Mouse (Mus musculus) midbrain, embryonic 11.5 days (tissue): Measurements from ENCODE around the gene Arid1a. TPM values are rescaled to one million over a fixed set of nuclear protein-coding genes. Genes with fewer than 3 reads are reported as not detected.
A peak's percentile ranks its signal among the peaks of the same experiment; 100 is the strongest.

Experiments
- ATAC-seq: fragments of 200-750 bp; cut with Nextera tagmentation; 2 replicates; pipeline ENCODE4 v1.8.0; 2017; ENCODE audit warnings: moderate TSS enrichment, moderate library complexity; ENCODE audit not compliant: low FRiP score
- DNase-seq: peaks from one replicate; pipeline ENCODE4 v3.0.0; 2015; ENCODE audit warnings: low spot score; ENCODE audit errors: missing footprints
- H3K27ac ChIP-seq: fragments of 300-500 bp; sonication (generic); 2 replicates; pipeline ENCODE4 v1.5.1; 2014; ENCODE audit warnings: low read depth, low read length
- H3K27me3 ChIP-seq: fragments of 300-500 bp; sonication (generic); 2 replicates; pipeline ENCODE4 v1.6.1; 2014; ENCODE audit warnings: mild to moderate bottlenecking, low read length, moderate library complexity, mixed read lengths; ENCODE audit not compliant: control insufficient read depth, insufficient read depth
- H3K36me3 ChIP-seq: fragments of 300-500 bp; sonication (generic); 2 replicates; pipeline ENCODE4 v1.6.1; 2014; ENCODE audit warnings: mild to moderate bottlenecking, low read length, moderate library complexity, mixed read lengths; ENCODE audit not compliant: control insufficient read depth, insufficient read depth
- H3K4me1 ChIP-seq: fragments of 300-500 bp; sonication (generic); 2 replicates; pipeline ENCODE4 v1.6.1; 2014; ENCODE audit warnings: low read length; ENCODE audit not compliant: control insufficient read depth, insufficient read depth
- H3K4me2 ChIP-seq: fragments of 300-500 bp; sonication (generic); 2 replicates; pipeline ENCODE4 v1.6.1; 2014; ENCODE audit warnings: mild to moderate bottlenecking, moderate library complexity
- H3K4me3 ChIP-seq: fragments of 300-500 bp; sonication (generic); 2 replicates; pipeline ENCODE4 v1.5.1; 2014; ENCODE audit warnings: low read depth, low read length
- H3K9ac ChIP-seq: fragments of 300-500 bp; sonication (generic); 2 replicates; pipeline ENCODE4 v1.6.1; 2014; ENCODE audit warnings: low read length
- H3K9me3 ChIP-seq: fragments of 300-500 bp; sonication (generic); 2 replicates; pipeline ENCODE4 v1.6.1; 2016; ENCODE audit warnings: low read length; ENCODE audit not compliant: control insufficient read depth
- WGBS: fragments of 180-500 bp; shearing (Covaris S2); extraction: QIAGEN DNeasy Blood & Tissue Kit; methylation state at CpG from one replicate; pipeline ENCODE4 v1.1.7; 2014; 5-methylcytosine and 5-hydroxymethylcytosine counted together
- microRNA-seq: library from miRNA; unstranded; fragments of <30 nt; microRNA quantifications from one replicate; pipeline ENCODE4, GENCODE M21; 2017
- polyA plus RNA-seq: library from polyadenylated mRNA; unstranded; fragments of >200 nt; fragmentation: Nextera tagmentation; extraction: Ambion mirVana; gene quantifications from 2 replicates; pipeline ENCODE4 v1.2.1, GENCODE M21; 2014

Gene Arid1a
- polyA plus RNA-seq, 1 experiment from 2014 or later: 39.1 TPM

GRCm38 (mm10) chr4:133632483-133633327, 123.9 kb downstream of the Arid1a start:
- peak; percentile 71 for ATAC-seq
- peak overlapping the region; percentile 94 for H3K9ac ChIP-seq
- peak; percentile 95 for DNase-seq
- H3K27me3 ChIP-seq: no peaks in the 10 kb centered on the region
- WGBS: 1% methylated on average over 62 of the region's 69 CpGs
- no peaks in the 10 kb centered on the region for H3K36me3 ChIP-seq
- H3K4me2 ChIP-seq: peak overlapping the region; percentile 59
- no peak overlapping the region; the same call in 1 of the 2 replicates for H3K27ac ChIP-seq
- no peaks in the 10 kb centered on the region for H3K9me3 ChIP-seq
- H3K4me1 ChIP-seq: peaks cover 7% of the 10 kb centered on the region
- peak overlapping the region; percentile 94 for H3K4me3 ChIP-seq

- Histone ChIP-seq H3K36me3 (peaks cover 2% of the 10 kb centered on the region; the same call in 1 of the 2 replicates), H3K4me2 (peak overlapping the region; percentile 59), H3K4me1 (peaks cover 7% of the 10 kb centered on the region), H3K9ac (peak overlapping the region; percentile 94), H3K9me3 (no peaks in the 10 kb centered on the region), H3K4me3 (peak overlapping the region; percentile 94), H3K27ac (no peak overlapping the region), H3K27me3 (no peaks in the 10 kb centered on the region)
- WGBS: 48% methylated on average over 9 of the region's 9 CpGs
- ATAC-seq (no peak), DNase-seq (no peak)
These were observed 124.7 kb downstream of the Arid1a start for GRCm38 (mm10) chr4:133631769-133632411.

DNA sequence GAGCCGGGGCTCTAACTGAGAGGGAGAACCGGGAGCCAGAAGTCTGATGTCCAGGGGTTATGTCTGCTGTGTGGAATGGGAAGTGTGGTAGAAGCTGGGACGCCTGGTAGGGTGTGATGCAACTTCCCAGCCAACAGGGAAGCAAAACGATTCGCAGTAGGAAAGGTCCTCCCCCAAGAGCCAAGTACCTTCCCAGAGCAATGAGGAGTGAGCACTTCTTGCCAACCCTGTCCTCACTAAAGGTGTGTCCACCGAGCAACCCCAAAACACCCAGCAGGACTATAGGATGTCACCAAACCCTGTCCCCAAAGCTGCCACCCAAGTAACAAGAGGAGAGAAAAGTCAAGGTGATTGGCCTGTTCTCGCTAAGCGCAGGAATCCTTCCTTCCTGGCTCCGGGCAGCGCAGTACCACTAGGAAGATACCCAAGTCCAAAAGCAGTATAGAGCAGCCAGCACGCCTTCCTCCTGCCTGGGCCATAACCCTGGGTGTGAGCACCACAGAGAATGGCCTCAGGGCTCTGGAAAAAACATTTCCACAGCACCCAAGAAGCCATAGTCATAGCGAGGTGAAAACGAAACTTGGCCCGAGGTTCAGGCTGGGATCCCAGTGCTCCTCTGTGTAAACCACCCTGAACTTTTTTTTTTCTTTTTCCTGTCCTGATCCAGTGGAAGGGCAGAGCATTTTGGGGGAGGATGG, 125.3 kb downstream of the Arid1a start:
- Histone ChIP-seq H3K4me2 (no peak overlapping the region), H3K4me3 (no peak overlapping the region), H3K4me1 (peaks cover 7% of the 10 kb centered on the region), H3K9ac (no peak overlapping the region; the same call in 1 of the 2 replicates), H3K27me3 (no peaks in the 10 kb centered on the region), H3K9me3 (no peaks in the 10 kb centered on the region), H3K36me3 (peaks cover 3% of the 10 kb centered on the region; the same call in 1 of the 2 replicates), H3K27ac (no peak overlapping the region)
- peak; percentile 82 for DNase-seq
- WGBS: 84% methylated on average over 14 of the region's 14 CpGs
- no peak for ATAC-seq

- peaks cover 3% of the 10 kb centered on the region; the same call in 1 of the 2 replicates for H3K36me3 ChIP-seq
- peaks cover 7% of the 10 kb centered on the region for H3K4me1 ChIP-seq
- 91% methylated on average over 8 of the region's 8 CpGs for WGBS
- peak; percentile 69 for DNase-seq
- H3K9ac ChIP-seq: no peak overlapping the region
- no peaks in the 10 kb centered on the region for H3K27me3 ChIP-seq
- no peak overlapping the region for H3K4me3 ChIP-seq
- no peaks in the 10 kb centered on the region for H3K9me3 ChIP-seq
- no peak for ATAC-seq
- H3K27ac ChIP-seq: no peak overlapping the region
- H3K4me2 ChIP-seq: no peak overlapping the region
These were observed 126.1 kb downstream of the Arid1a start for GRCm38 (mm10) chr4:133630326-133630920.

DNA sequence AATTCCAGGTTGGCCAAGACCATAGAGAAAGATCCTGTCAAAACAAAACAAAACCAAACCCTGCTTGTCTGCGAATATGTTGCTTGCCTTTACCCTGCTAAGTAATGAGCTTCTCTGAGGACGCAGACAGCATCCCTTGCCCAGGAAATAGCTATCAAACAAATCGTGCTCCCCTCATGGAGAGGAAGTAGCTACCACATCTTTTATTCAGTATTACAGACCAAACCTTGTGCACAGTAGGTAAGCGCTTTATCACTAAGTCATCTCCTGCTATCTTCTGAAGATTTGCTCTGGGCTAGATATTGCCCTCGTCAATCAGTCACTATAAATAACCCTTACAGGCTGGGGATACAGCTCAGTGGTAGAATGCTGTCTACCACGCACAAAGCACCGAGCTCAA, 127.4 kb downstream of the Arid1a start:
- Histone ChIP-seq H3K4me1 (peaks cover 7% of the 10 kb centered on the region), H3K4me2 (no peak overlapping the region), H3K27ac (no peak overlapping the region), H3K9me3 (no peaks in the 10 kb centered on the region), H3K36me3 (peaks cover 6% of the 10 kb centered on the region; the same call in 1 of the 2 replicates), H3K4me3 (no peak overlapping the region), H3K9ac (no peak overlapping the region), H3K27me3 (no peaks in the 10 kb centered on the region)
- ATAC-seq (no peak), DNase-seq (no peak)
- 91% methylated on average over 7 of the region's 7 CpGs for WGBS

Small RNA genes lying within 50 kb of the gene (microRNA-seq; reads per million reads assigned to microRNA genes)
- gene Mir7227: 1.1 reads per million

Other genes with a start within 250 kb of the Arid1a start
- 0.15 and 0.51 TPM in 2 replicates for gene Kdf1, start 237.8 kb downstream of the Arid1a start, polyA plus RNA-seq
- 330 and 336 TPM in 2 replicates for gene Nudc, start 210.8 kb downstream of the Arid1a start, polyA plus RNA-seq
- not detected in 2 replicates for gene Nr0b2, start 203.4 kb downstream of the Arid1a start, polyA plus RNA-seq
- gene Gpatch3, start 182.0 kb downstream of the Arid1a start, polyA plus RNA-seq: 6.8 and 7.8 TPM in 2 replicates
- 24.2 and 28.6 TPM in 2 replicates for gene Gpn2, start 172.4 kb downstream of the Arid1a start, polyA plus RNA-seq
- 6.0 and 7.8 TPM in 2 replicates for gene Sfn, start 154.6 kb downstream of the Arid1a start, polyA plus RNA-seq
- 1.8 and 3.5 TPM in 2 replicates for gene Zdhhc18, start 106.6 kb downstream of the Arid1a start, polyA plus RNA-seq
- 9.6 and 12.4 TPM in 2 replicates for gene Pigv, start 84.1 kb downstream of the Arid1a start, polyA plus RNA-seq
- 22.2 and 25.2 TPM in 2 replicates for gene Rps6ka1, start 131.0 kb upstream of the Arid1a start, polyA plus RNA-seq
- 4,130 and 4,246 TPM in 2 replicates for gene Hmgn2, start 211.9 kb upstream of the Arid1a start, polyA plus RNA-seq
- gene Dhdds, start 244.1 kb upstream of the Arid1a start, polyA plus RNA-seq: 38.9 and 42.4 TPM in 2 replicates